Mouse (Mus musculus) midbrain, embryonic 13.5 days (tissue): ENCODE results near the gene Auts2. TPM values are rescaled to one million over a fixed set of nuclear protein-coding genes. Genes with fewer than 3 reads are reported as not detected.

Experiments used
- ATAC-seq: fragments of 200-750 bp; cut with Nextera tagmentation; 2 replicates; pipeline ENCODE4 v1.8.0; 2017; ENCODE audit warnings: mild to moderate bottlenecking, moderate TSS enrichment, moderate library complexity
- H3K27ac ChIP-seq: fragments of 300-500 bp; sonication (generic); 2 replicates; pipeline ENCODE4 v1.5.1; 2015; ENCODE audit warnings: inconsistent platforms, mild to moderate bottlenecking, moderate library complexity
- H3K27me3 ChIP-seq: fragments of 300-500 bp; sonication (generic); 2 replicates; pipeline ENCODE4 v1.6.1; 2015; ENCODE audit warnings: mild to moderate bottlenecking, inconsistent platforms
- H3K36me3 ChIP-seq: fragments of 300-500 bp; sonication (generic); 2 replicates; pipeline ENCODE4 v1.6.1; 2015; ENCODE audit warnings: mild to moderate bottlenecking, inconsistent platforms
- H3K4me1 ChIP-seq: fragments of 300-500 bp; sonication (generic); replicated peaks from 2 replicates; pipeline ENCODE4 v1.6.1; 2015; ENCODE audit warnings: inconsistent platforms
- H3K4me2 ChIP-seq: fragments of 300-500 bp; sonication (generic); replicated peaks from 2 replicates; pipeline ENCODE4 v1.6.1; 2015; ENCODE audit warnings: moderate library complexity, mild to moderate bottlenecking, inconsistent platforms
- H3K4me3 ChIP-seq: fragments of 300-500 bp; sonication (generic); replicated peaks from 2 replicates; pipeline ENCODE4 v1.5.1; 2015; ENCODE audit warnings: mild to moderate bottlenecking, inconsistent platforms
- H3K9ac ChIP-seq: fragments of 300-500 bp; sonication (generic); replicated peaks from 2 replicates; pipeline ENCODE4 v1.6.1; 2015; ENCODE audit warnings: mild to moderate bottlenecking, inconsistent platforms
- H3K9me3 ChIP-seq: fragments of 300-500 bp; sonication (generic); 2 replicates; pipeline ENCODE4 v1.6.1; 2016; ENCODE audit warnings: mild to moderate bottlenecking, inconsistent platforms
- WGBS: fragments of 180-500 bp; shearing (Covaris S2); methylation state at CpG from one replicate; pipeline ENCODE4 v1.1.7; 2015; 5-methylcytosine and 5-hydroxymethylcytosine counted together
- polyA plus RNA-seq: library from polyadenylated mRNA; unstranded; fragments of >200 nt; fragmentation: Nextera tagmentation; extraction: Ambion mirVana; gene quantifications from 2 replicates; pipeline ENCODE4 v1.2.1, GENCODE M21; 2015

The Auts2 gene
- polyA plus RNA-seq, 1 experiment from 2014 or later: 76.2 TPM

DNA sequence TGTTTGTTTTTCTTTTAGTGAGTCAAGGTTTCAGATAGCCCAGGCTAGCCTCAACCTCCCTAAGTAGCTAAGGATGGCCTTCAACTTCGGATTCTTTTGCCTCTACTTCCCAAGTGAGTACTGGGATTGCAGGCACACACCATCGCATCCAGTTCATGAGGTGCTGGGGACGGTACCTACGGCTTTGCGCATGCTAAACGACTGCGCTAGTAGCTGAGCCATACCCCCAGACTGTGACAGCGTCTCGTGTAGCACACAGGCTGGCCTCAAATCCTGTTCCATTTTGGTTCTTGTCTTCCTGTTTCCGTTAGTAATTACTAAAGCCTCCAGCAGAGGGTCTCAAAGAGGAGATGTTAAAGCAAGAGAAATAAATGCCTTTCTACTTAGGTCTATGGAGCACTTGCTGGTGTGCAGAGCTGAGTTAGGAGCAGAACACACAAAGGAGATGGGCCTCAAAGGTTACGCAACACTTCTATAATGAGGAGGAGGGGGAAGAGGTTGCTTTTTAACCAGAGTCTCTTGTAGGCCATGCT is 967.3 kb downstream of the Auts2 start:
- H3K4me2 ChIP-seq: no peak overlapping the region
- peaks cover 32% of the 10 kb centered on the region for H3K27me3 ChIP-seq
- no peaks in the 10 kb centered on the region for H3K9me3 ChIP-seq
- H3K36me3 ChIP-seq: no peaks in the 10 kb centered on the region
- WGBS: 62% methylated on average over 11 of the region's 11 CpGs
- H3K4me1 ChIP-seq: peaks cover 46% of the 10 kb centered on the region
- peak overlapping the region; percentile 86 for H3K27ac ChIP-seq
- no peak overlapping the region for H3K9ac ChIP-seq
- peak; percentile 74 for ATAC-seq
- H3K4me3 ChIP-seq: no peak overlapping the region

DNA sequence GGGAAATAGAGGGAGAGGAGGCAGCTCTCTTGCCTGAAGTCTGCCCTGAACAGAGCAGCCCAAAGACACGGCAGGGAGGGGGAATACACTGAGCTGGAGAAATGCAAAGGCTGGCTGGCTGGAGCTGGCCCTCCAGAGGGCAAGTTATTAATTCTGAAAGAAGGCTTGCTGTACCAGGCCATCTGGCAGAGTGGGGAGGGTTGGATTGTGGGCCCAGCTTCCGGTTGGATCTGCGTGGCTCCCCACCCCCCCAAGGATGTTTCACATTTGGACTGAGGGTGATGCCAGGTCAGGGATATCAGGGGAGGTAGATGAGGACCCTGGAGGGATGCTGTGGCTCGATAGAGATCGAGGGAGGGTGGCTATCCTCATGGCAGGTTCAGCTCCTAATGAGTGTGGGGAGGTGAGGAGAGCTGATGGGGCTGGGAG is 968.0 kb downstream of the Auts2 start:
- peak overlapping the region; percentile 86 for H3K27ac ChIP-seq
- peaks cover 41% of the 10 kb centered on the region for H3K4me1 ChIP-seq
- H3K9me3 ChIP-seq: no peaks in the 10 kb centered on the region
- 18% methylated on average over 5 of the region's 5 CpGs for WGBS
- H3K27me3 ChIP-seq: peaks cover 30% of the 10 kb centered on the region
- peak overlapping the region; percentile 17; the same call in 1 of the 2 replicates for H3K4me2 ChIP-seq
- no peak overlapping the region for H3K4me3 ChIP-seq
- peak; percentile 89 for ATAC-seq
- H3K9ac ChIP-seq: no peak overlapping the region
- H3K36me3 ChIP-seq: no peaks in the 10 kb centered on the region

DNA sequence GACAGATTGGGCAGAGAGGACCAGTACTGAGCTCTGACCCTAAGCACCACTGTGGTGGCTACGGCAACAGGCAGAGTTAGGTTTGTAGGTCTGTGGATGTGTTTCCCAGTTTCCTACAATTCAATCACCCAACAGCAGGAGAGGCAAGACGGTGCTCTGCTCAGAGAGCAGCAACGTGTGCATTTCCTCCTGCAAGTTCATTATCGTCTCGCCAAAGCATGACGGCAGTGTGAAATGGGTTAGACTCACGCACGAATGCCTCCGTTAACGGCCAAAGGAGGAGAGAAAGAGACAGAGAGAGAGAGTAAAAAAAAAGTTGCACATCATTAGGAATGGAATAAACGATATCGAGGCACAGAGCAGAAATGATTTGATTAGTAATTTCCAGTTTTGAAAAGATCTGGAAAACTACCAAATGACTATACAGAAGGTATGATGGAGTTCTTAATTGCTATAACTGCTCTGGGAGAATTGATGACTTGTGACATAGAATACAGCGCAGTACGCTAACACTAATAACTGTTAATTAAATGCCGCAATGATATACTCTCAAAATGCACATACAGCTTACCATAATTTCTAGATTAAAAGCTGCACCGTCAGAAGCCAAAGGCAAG is 968.6 kb downstream of the Auts2 start:
- Histone ChIP-seq H3K27ac (peak overlapping the region; percentile 86), H3K36me3 (no peaks in the 10 kb centered on the region), H3K27me3 (peaks cover 25% of the 10 kb centered on the region), H3K9me3 (no peaks in the 10 kb centered on the region), H3K4me1 (peaks cover 36% of the 10 kb centered on the region), H3K9ac (no peak overlapping the region), H3K4me2 (peak overlapping the region; percentile 17; the same call in 1 of the 2 replicates), H3K4me3 (no peak overlapping the region)
- peak; percentile 9; the same call in 1 of the 2 replicates for ATAC-seq
- WGBS: 38% methylated on average over 16 of the region's 16 CpGs

DNA sequence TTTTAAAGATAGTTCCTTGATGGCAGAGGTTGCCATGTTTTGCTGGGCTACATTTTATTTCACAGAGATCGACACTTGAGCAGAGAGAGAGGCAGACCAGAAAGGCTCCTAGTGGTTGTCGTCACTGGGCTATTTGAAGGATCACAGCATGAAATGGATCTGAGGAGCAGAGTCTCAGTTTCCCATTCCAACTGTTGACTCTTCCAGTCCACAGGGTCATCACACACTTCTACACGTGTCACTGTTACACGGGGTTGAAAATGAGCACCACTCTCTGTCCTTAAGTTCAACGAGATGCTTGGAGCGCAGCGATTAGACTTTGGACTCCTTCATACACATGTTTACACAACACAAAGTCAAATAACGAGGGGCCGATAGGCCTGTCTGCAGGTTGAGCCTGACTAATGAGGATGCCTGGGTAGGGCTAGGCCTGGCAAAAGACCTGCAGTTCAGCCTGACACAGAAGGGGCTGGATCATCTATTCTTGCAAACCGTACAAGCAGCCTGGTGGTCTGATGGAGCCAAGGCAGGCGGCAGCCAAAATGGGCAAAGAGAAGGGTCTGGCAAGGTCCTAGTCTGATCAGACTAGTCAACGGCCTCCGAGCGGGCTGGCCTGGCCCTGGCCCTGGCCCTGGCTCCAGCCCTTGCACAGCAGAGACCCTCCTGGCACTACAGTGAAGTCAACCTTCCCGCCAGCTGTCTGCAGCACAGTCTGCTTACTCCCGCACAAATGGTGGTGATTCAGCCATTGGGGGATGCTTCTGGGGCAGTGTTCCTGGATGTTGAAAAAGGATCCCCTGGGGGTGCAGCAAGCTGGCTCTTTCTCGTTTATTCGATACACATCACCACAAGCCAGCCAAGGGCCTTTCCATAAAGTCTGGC is 969.6 kb downstream of the Auts2 start:
- H3K4me3 ChIP-seq: no peak overlapping the region
- peak overlapping the region; percentile 86 for H3K27ac ChIP-seq
- H3K27me3 ChIP-seq: peaks cover 16% of the 10 kb centered on the region
- peaks cover 34% of the 10 kb centered on the region for H3K4me1 ChIP-seq
- ATAC-seq: no peak
- H3K9me3 ChIP-seq: no peaks in the 10 kb centered on the region
- 76% methylated on average over 18 of the region's 18 CpGs for WGBS
- H3K4me2 ChIP-seq: no peak overlapping the region
- no peak overlapping the region for H3K9ac ChIP-seq
- H3K36me3 ChIP-seq: no peaks in the 10 kb centered on the region

DNA sequence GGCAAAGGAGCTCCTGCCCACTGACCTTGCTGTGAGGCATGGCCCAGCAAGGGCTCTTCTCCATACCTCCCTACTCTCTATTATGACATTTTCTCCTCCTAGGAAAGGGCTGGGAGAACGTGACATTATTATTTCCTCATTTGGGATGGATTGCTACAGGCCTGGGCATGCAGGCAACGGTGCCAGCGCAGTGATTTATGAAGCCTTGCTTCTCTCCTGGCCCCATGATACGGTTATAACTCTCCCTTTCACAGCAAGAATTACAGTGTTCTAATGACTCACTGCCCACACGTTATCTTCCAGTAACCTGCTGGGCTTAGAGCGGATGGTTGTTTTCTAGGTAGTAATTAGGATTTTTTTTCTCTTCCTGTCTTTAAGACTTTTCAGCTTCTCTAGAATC is 977.1 kb downstream of the Auts2 start:
- no peaks in the 10 kb centered on the region for H3K9me3 ChIP-seq
- H3K27ac ChIP-seq: no peak overlapping the region
- H3K4me3 ChIP-seq: no peak overlapping the region
- H3K27me3 ChIP-seq: peaks cover 7% of the 10 kb centered on the region
- no peak overlapping the region for H3K4me2 ChIP-seq
- ATAC-seq: no peak
- H3K9ac ChIP-seq: no peak overlapping the region
- WGBS: 87% methylated on average over 6 of the region's 6 CpGs
- no peaks in the 10 kb centered on the region for H3K36me3 ChIP-seq
- peaks cover 14% of the 10 kb centered on the region for H3K4me1 ChIP-seq

DNA sequence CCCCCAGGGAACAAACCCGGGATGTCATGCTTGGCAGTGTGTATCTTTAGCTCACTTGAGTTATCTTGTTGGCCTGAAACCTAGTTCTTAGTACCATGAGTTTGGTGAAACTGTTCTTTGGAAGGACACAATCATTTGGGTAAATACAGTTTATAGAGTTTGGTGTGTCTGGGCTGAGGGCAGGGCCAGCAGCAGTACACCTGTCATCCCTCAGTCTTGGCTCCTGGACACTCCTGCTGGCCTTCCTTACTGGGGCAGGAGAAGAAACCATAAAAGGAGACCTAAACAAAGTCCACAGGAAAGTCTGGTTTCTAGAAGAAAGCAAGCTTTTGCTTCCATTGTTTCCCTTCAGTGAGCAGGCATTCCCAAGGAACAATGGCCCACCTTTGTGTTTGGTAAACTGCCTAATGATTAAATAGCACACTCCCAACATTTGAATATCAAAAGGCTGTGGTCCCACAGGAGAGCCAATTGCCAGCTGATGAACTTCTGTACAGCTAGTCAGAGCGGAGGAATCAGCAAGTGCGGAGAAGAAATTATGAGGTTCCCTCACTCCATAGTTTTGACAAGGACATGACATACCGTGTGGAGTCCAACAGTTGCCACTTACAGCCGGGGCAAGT is 979.4 kb downstream of the Auts2 start:
- Histone ChIP-seq H3K9me3 (no peaks in the 10 kb centered on the region), H3K4me3 (no peak overlapping the region), H3K27ac (no peak overlapping the region), H3K36me3 (no peaks in the 10 kb centered on the region), H3K4me2 (no peak overlapping the region), H3K4me1 (peaks cover 20% of the 10 kb centered on the region), H3K9ac (no peak overlapping the region), H3K27me3 (peaks cover 7% of the 10 kb centered on the region)
- ATAC-seq: no peak
- WGBS: 73% methylated on average over 5 of the region's 5 CpGs

DNA sequence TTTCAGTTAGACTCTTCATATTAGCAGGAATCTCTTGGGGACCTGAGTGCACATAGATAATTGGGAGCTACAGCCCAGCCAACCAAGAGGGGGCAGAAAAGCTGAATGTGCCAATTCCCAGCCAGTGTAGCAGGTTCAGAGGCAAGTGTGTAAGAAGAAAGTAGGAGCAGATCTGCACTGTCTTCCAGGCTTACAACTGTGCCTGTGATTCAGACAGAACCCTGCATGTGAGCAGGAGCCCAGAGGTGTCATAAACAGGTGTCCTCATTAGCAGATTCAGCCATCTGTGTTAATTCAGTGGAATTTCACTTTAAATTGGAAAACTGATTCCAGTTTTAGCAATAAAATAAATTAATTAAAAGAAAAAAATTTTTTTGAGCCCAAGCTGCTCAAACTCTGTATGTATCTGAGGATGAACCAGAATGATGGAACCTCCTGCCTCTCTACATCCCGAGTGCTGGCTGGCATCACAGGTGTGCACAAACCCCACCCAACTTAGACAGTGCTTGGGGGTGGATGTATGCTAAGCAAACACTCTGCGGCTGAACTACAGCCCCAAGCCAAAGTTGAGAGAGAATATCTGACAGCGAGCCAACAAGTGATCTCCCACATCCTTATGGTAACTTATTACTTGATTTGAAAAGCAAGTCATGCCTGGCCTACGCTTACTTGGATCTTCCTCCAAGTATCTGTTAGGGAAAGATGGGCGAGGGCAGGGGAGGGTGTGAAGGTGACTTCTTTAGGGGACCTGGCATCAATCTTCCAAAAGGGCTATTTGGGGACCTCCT is 982.2 kb downstream of the Auts2 start:
- no peak for ATAC-seq
- H3K9ac ChIP-seq: no peak overlapping the region
- no peak overlapping the region for H3K4me2 ChIP-seq
- H3K27me3 ChIP-seq: peaks cover 2% of the 10 kb centered on the region; the same call in 1 of the 2 replicates
- 87% methylated on average over 5 of the region's 5 CpGs for WGBS
- no peaks in the 10 kb centered on the region for H3K9me3 ChIP-seq
- peaks cover 32% of the 10 kb centered on the region for H3K4me1 ChIP-seq
- no peak overlapping the region for H3K27ac ChIP-seq
- no peak overlapping the region for H3K4me3 ChIP-seq
- no peaks in the 10 kb centered on the region for H3K36me3 ChIP-seq

DNA sequence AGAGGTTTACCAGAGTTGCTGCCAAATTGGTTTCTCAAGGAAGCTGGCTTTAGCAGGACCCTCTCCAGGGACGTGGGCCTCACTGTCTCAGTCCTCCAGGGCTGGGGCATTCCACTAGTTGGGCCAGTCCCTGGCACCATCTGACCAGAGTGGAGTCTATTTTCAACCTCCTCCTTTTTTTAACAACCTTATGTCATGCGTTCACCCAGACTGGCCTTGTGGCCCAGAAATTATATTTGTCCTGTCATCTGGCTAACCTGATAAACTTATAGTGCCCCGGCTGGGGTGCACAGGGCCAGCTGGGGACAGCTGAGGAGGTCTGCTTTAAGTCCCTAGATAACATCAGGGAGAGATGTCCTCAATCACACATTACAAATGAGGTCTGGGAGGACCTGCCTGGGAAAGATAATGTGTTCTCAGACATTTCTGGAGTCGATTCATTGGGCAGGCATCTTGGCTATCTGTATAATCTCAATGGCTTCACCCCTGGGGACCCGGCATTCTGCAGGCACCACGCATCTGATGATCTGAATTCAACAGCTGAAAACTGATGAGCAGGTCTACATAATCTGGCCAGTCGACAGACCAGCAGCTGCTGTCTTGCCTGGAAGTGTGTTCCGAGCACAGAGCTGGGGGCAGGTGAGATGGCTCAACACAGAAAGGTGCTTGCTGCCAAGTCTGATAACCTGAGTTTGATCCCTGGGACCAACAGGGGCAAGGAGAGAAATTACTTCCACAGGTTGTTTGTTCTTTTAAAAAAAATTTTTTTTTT is 984.6 kb downstream of the Auts2 start:
- WGBS: 51% methylated on average over 8 of the region's 8 CpGs
- peaks cover 28% of the 10 kb centered on the region for H3K4me1 ChIP-seq
- H3K36me3 ChIP-seq: no peaks in the 10 kb centered on the region
- peaks cover 2% of the 10 kb centered on the region; the same call in 1 of the 2 replicates for H3K27me3 ChIP-seq
- ATAC-seq: no peak
- no peak overlapping the region for H3K4me2 ChIP-seq
- H3K9ac ChIP-seq: 0 out of 2 replicates have a peak overlapping the region, but pooled peaks have one; percentile 14
- H3K27ac ChIP-seq: 0 out of 2 replicates have a peak overlapping the region, but pooled peaks have one; percentile 41
- H3K9me3 ChIP-seq: no peaks in the 10 kb centered on the region
- H3K4me3 ChIP-seq: no peak overlapping the region

DNA sequence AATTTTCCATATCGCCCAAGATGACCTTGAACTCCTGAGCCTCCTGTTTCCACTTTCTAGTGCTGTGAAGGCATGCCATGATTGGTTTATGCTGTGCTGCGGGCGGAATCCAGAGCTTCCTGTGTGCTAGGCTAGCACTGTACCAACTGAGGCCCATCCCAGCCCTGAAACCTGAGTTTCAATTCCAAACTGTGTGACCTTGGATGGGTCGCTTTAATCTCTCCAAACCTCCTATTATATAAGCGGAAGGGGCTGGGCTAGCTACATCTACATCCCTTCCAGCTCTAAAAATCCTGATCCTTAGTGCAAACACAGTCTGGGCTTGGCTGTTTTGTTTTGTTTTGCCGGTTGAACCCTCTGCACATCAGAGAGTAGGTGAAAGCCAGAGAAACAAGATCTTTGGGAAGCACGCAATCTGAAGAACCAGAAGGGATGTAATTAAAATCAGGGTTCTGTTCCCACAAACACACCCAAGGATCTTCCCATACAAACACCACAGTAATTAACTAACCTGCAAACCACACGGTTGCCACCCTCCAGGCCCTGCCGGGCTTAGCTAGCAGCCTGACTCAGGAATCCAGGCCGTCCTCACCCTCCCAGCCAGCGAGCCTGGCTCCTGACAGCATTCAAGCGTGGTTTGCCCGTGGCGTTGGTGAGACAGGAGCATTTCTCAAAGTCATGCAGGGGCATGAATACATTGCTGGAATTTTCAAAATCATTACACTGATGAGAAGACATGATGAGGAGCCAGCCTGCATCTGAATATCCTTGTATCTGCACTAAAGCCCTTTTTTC is 985.4 kb downstream of the Auts2 start:
- H3K9me3 ChIP-seq: no peaks in the 10 kb centered on the region
- no peak overlapping the region; the same call in 1 of the 2 replicates for H3K9ac ChIP-seq
- peaks cover 35% of the 10 kb centered on the region for H3K4me1 ChIP-seq
- WGBS: 54% methylated on average over 14 of the region's 14 CpGs
- no peak overlapping the region for H3K4me2 ChIP-seq
- no peak overlapping the region for H3K4me3 ChIP-seq
- H3K27me3 ChIP-seq: peaks cover 2% of the 10 kb centered on the region; the same call in 1 of the 2 replicates
- H3K36me3 ChIP-seq: no peaks in the 10 kb centered on the region
- peak overlapping the region; percentile 41; the same call in 1 of the 2 replicates for H3K27ac ChIP-seq
- ATAC-seq: no peak

DNA sequence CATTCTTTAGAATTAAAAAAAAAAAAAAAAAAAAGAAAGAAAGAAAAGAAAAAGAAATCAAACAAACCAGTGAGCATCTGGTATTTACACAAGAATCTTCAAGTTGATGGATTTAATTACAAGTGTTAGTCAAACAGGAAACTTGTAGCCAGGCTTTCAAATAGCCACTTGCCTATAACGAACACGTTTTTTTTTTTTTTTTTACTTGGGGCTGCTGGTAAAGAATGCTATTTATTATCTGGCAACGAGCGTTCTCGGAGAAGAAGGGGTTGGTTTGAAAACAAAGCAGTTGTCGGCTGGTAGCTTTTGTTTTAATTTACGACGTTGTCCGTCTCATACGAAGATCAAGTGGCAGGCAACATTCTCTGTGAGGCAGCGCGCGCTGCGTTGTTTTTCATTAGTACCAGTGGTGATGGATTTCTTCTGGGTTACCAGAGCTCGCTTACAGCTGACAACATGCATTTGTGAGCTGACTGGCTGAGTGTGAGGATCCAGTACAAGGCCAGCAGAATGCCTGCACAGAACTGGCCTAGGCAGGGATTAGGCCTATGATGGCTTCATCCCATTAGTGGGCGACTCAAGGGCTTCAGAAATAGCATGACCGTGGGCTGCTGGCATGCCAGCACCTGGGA is 994.1 kb downstream of the Auts2 start:
- ATAC-seq: no peak
- peak overlapping the region; percentile 41; the same call in 1 of the 2 replicates for H3K27ac ChIP-seq
- H3K27me3 ChIP-seq: 0 out of 2 replicates have a peak, but pooled peaks cover 3% of the 10 kb centered on the region
- no peak overlapping the region for H3K4me3 ChIP-seq
- 37% methylated on average over 17 of the region's 17 CpGs for WGBS
- no peak overlapping the region for H3K9ac ChIP-seq
- H3K4me1 ChIP-seq: peaks cover 44% of the 10 kb centered on the region
- 0 out of 2 replicates have a peak, but pooled peaks cover under 1% of the 10 kb centered on the region for H3K36me3 ChIP-seq
- no peaks in the 10 kb centered on the region for H3K9me3 ChIP-seq
- no peak overlapping the region for H3K4me2 ChIP-seq
